ENCODE assay signal across 8 mouse cellular contexts in genomic region chr2:129633077-129633732, GRCm38 (mm10). TPM values are rescaled to one million over a fixed set of nuclear protein-coding genes. Genes with fewer than 3 reads are reported as not detected.
DNase-seq lines count a peak whose midpoint lies in the region; ATAC-seq and TF ChIP-seq lines count a peak whose summit lies in the region.

No protein-coding gene starts in this region.

- intact Hi-C loops in gastrocnemius, postnatal 36 days (cut with DNase I): no loop called here

- 66% methylated on average over 9 of the region's 9 CpGs for WGBS in kidney, embryonic 14.5 days
- WGBS in forebrain, embryonic 12.5 days: 80% methylated on average over 9 of the region's 9 CpGs
- WGBS in midbrain, embryonic 13.5 days: 83% methylated on average over 9 of the region's 9 CpGs

- H3K4me2 ChIP-seq in kidney, embryonic 14.5 days (replicated peaks; ENCODE audit: low read depth, low read length): no peak overlapping the region
- peak overlapping the region; percentile 26 for H3K4me2 ChIP-seq in myocyte (ENCODE audit: low read depth)
- no peak overlapping the region for H3K4me2 ChIP-seq in forebrain, embryonic 12.5 days
- no peak overlapping the region for H3K4me2 ChIP-seq in midbrain, embryonic 13.5 days (replicated peaks)

- H3K4me3 ChIP-seq in kidney, embryonic 14.5 days (ENCODE audit: low read length): no peak overlapping the region
- H3K4me3 ChIP-seq in myocyte: no peak overlapping the region
- no peak overlapping the region for H3K4me3 ChIP-seq in forebrain, embryonic 12.5 days (replicated peaks)
- no peak overlapping the region for H3K4me3 ChIP-seq in midbrain, embryonic 13.5 days (replicated peaks)

- H3K9ac ChIP-seq in kidney, embryonic 14.5 days (ENCODE audit: low read depth, low read length): no peak overlapping the region
- H3K9ac ChIP-seq in forebrain, embryonic 12.5 days: no peak overlapping the region
- no peak overlapping the region for H3K9ac ChIP-seq in midbrain, embryonic 13.5 days (replicated peaks)

- no peak for ATAC-seq in kidney, embryonic 14.5 days (ENCODE audit: low FRiP score, low TSS enrichment)
- no peak for ATAC-seq in forebrain, embryonic 12.5 days (ENCODE audit: low FRiP score)
- ATAC-seq in midbrain, embryonic 13.5 days: no peak

- H3K9me3 ChIP-seq in kidney, embryonic 14.5 days (ENCODE audit: control insufficient read depth, low read length): no peaks in the 10 kb centered on the region
- H3K9me3 ChIP-seq in forebrain, embryonic 12.5 days: no peaks in the 10 kb centered on the region
- no peaks in the 10 kb centered on the region for H3K9me3 ChIP-seq in midbrain, embryonic 13.5 days

- no peaks in the 10 kb centered on the region for H3K27me3 ChIP-seq in kidney, embryonic 14.5 days (ENCODE audit: control insufficient read depth, insufficient read depth, low read length)
- no peaks in the 10 kb centered on the region for H3K27me3 ChIP-seq in myocyte (ENCODE audit: control insufficient read depth, insufficient read depth, insufficient read length)
- no peaks in the 10 kb centered on the region for H3K27me3 ChIP-seq in forebrain, embryonic 12.5 days
- H3K27me3 ChIP-seq in midbrain, embryonic 13.5 days: no peaks in the 10 kb centered on the region

- H3K4me1 ChIP-seq in kidney, embryonic 14.5 days (ENCODE audit: control insufficient read depth, insufficient read depth, low read length): no peaks in the 10 kb centered on the region
- no peaks in the 10 kb centered on the region for H3K4me1 ChIP-seq in forebrain, embryonic 12.5 days
- H3K4me1 ChIP-seq in midbrain, embryonic 13.5 days (replicated peaks): no peaks in the 10 kb centered on the region

- TF ChIP-seq POLR2A in myocyte (IDR thresholded peaks at IDR 0.05; ENCODE audit: insufficient read length, low read depth): peak; percentile 23

- no peak overlapping the region for H3ac ChIP-seq in myocyte (ENCODE audit: control insufficient read depth, insufficient read length)

- no peaks in the 10 kb centered on the region; the same call in 1 of the 2 replicates for H3K36me3 ChIP-seq in kidney, embryonic 14.5 days (ENCODE audit: control insufficient read depth, insufficient read depth, low read length)
- no peaks in the 10 kb centered on the region for H3K36me3 ChIP-seq in myocyte (ENCODE audit: control insufficient read depth, insufficient read depth)
- H3K36me3 ChIP-seq in forebrain, embryonic 12.5 days (replicated peaks): peaks cover 17% of the 10 kb centered on the region
- H3K36me3 ChIP-seq in midbrain, embryonic 13.5 days: peaks cover 17% of the 10 kb centered on the region

- no peaks in the 10 kb centered on the region for H3K79me2 ChIP-seq in myocyte (ENCODE audit: control insufficient read depth, insufficient read depth)

- H3K27ac ChIP-seq in kidney, embryonic 14.5 days (ENCODE audit: low read depth, low read length): no peak overlapping the region
- H3K27ac ChIP-seq in forebrain, embryonic 12.5 days: no peak overlapping the region
- no peak overlapping the region for H3K27ac ChIP-seq in midbrain, embryonic 13.5 days

- peak; percentile 67 for DNase-seq in kidney, adult 11 months
- DNase-seq in ZHBTc4 (ENCODE audit: low read depth, low spot score): peak; percentile 12
- peak; percentile 55 to 63 for DNase-seq in gastrocnemius, postnatal 36 days
- peak; percentile 72 for DNase-seq in kidney, postnatal 10 days

TF ChIP-seq in myocyte, 11 proteins besides CTCF, POLR2A, EP300 and RAD21:
- no peak for TF ChIP-seq MYOG (IDR thresholded peaks at IDR 0.05; ENCODE audit: control insufficient read depth in 1 of 3, insufficient read depth in 1 of 3, insufficient read length in 2 of 3, low read depth in 2 of 3)

RNA-seq across cellular contexts. Expression of gene Sirpa, which starts 40.6 kb away (rescaled TPM):
- polyA plus RNA-seq in kidney, embryonic 14.5 days (2014; fragmentation: Nextera tagmentation; extraction: Ambion mirVana): 15.9 and 28.8 TPM in 2 replicates
- 1 to 10 TPM; 5.9 to 6.5 TPM for total RNA-seq in gastrocnemius, postnatal 36 days (2021)
- polyA plus RNA-seq in myocyte (2012; fragmentation: generic; extraction: Trizol): 0.53 TPM
- 18.2 and 20.0 TPM in 2 replicates for polyA plus RNA-seq in forebrain, embryonic 12.5 days (2016; fragmentation: Nextera tagmentation; extraction: Ambion mirVana)
- 19.1 and 21.0 TPM in 2 replicates for polyA plus RNA-seq in midbrain, embryonic 13.5 days (2015; fragmentation: Nextera tagmentation; extraction: Ambion mirVana)

Comparison
In these comparisons a context has a peak if more than half of its experiments do, and no peak if none do; other contexts are left out.
1. DNase-seq: peak in every context shown above with its lines; median percentile 72 in kidney, postnatal 10 days; 67 in kidney, adult 11 months; 59 in gastrocnemius, postnatal 36 days; 12 in ZHBTc4.
2. RNA of gene Sirpa, which starts 40.6 kb away (polyA plus RNA-seq): 15.9 to 28.8 TPM in kidney, embryonic 14.5 days, 19.1 to 21.0 TPM in midbrain, embryonic 13.5 days and 18.2 to 20.0 TPM in forebrain, embryonic 12.5 days; 0.53 TPM in myocyte (single experiment); every median in the first group is over 10 times any median in the second.